Mouse (Mus musculus) myocyte (in vitro differentiated cells): ENCODE results near the gene Gm20696. TPM values are rescaled to one million over a fixed set of nuclear protein-coding genes. Genes with fewer than 3 reads are reported as not detected.

Experiments used
- H3K27me3 ChIP-seq: one replicate; pipeline ENCODE4 v1.6.1; 2011; ENCODE audit not compliant: control insufficient read depth, insufficient read depth, insufficient read length
- H3K36me3 ChIP-seq: one replicate; pipeline ENCODE4 v1.6.1; 2011; ENCODE audit not compliant: control insufficient read depth, insufficient read depth
- H3K4me2 ChIP-seq: one replicate; pipeline ENCODE4 v1.6.1; 2011; ENCODE audit warnings: low read depth, control low read depth
- H3K4me3 ChIP-seq: one replicate; pipeline ENCODE4 v1.5.1; 2011; ENCODE audit warnings: mild to moderate bottlenecking, control low read depth, moderate library complexity
- H3K79me2 ChIP-seq: one replicate; pipeline ENCODE4 v1.6.1; 2011; ENCODE audit not compliant: control insufficient read depth, insufficient read depth
- H3ac ChIP-seq: one replicate; pipeline ENCODE4 v1.6.1; 2011; ENCODE audit not compliant: control insufficient read depth, insufficient read length
- CEBPB ChIP-seq: IDR thresholded peaks from 2 replicates; pipeline ENCODE4 v1.6.1; 2011; ENCODE audit warnings: mild to moderate bottlenecking, moderate library complexity; ENCODE audit not compliant: poor library complexity, insufficient read depth, severe bottlenecking
- E2F4 ChIP-seq: IDR thresholded peaks from one replicate; pipeline ENCODE4 v1.6.1; 2011; ENCODE audit warnings: mild to moderate bottlenecking, control low read depth, moderate library complexity; ENCODE audit not compliant: insufficient read depth
- MAX ChIP-seq: IDR thresholded peaks from one replicate; pipeline ENCODE4 v1.6.1; 2011; ENCODE audit warnings: low read depth, mild to moderate bottlenecking, control low read depth
- MYOD1 ChIP-seq, 3 experiments: IDR thresholded peaks; one replicate each; pipeline ENCODE4 v1.6.1; 2011; ENCODE audit warnings: control low read depth in 2 of 3, low read depth in 2 of 3, mild to moderate bottlenecking in 2 of 3, moderate library complexity in 1 of 3; ENCODE audit not compliant: insufficient read length in 2 of 3, control insufficient read depth in 1 of 3
- MYOG ChIP-seq, 3 experiments: IDR thresholded peaks; one replicate each; pipeline ENCODE4 v1.6.1; 2011; ENCODE audit warnings: control low read depth in 2 of 3, low read depth in 2 of 3, mild to moderate bottlenecking in 2 of 3; ENCODE audit not compliant: insufficient read length in 2 of 3, control insufficient read depth in 1 of 3, insufficient read depth in 1 of 3
- POLR2A ChIP-seq: IDR thresholded peaks from one replicate; pipeline ENCODE4 v1.6.1; 2011; ENCODE audit warnings: low read depth, mild to moderate bottlenecking, control low read depth, moderate library complexity; ENCODE audit not compliant: insufficient read length
- POLR2AphosphoS2 ChIP-seq: IDR thresholded peaks from one replicate; pipeline ENCODE4 v1.6.1; 2011; ENCODE audit warnings: low read depth, control low read depth; ENCODE audit not compliant: insufficient read length
- REST ChIP-seq: IDR thresholded peaks from one replicate; pipeline ENCODE4 v1.6.1; 2011; ENCODE audit warnings: mild to moderate bottlenecking, control low read depth, moderate library complexity; ENCODE audit not compliant: insufficient read depth, insufficient read length
- SRF ChIP-seq: IDR thresholded peaks from one replicate; pipeline ENCODE4 v1.6.1; 2011; ENCODE audit warnings: low read depth; ENCODE audit not compliant: control insufficient read depth, insufficient read length
- TCF12 ChIP-seq: IDR thresholded peaks from one replicate; pipeline ENCODE4 v1.6.1; 2011; ENCODE audit warnings: mild to moderate bottlenecking, control low read depth; ENCODE audit not compliant: poor library complexity, insufficient read depth, severe bottlenecking
- TCF3 ChIP-seq: IDR thresholded peaks from one replicate; pipeline ENCODE4 v1.6.1; 2011; ENCODE audit warnings: low read depth, control low read depth; ENCODE audit not compliant: insufficient read length
- USF1 ChIP-seq: IDR thresholded peaks from one replicate; pipeline ENCODE4 v1.6.1; 2011; ENCODE audit warnings: low read depth, mild to moderate bottlenecking, control low read depth, moderate library complexity
- polyA plus RNA-seq: library from polyadenylated mRNA; unstranded; fragments of >200 nt; fragmentation: generic; extraction: Trizol; gene quantifications from one replicate; pipeline ENCODE4 v1.2.1, GENCODE M21; 2012; ENCODE audit warnings: missing spikeins

Gene Gm20696
- polyA plus RNA-seq, 1 experiment: 0.13 TPM

GRCm38 (mm10) chr6:99515667-99516199 lies 150.9 kb downstream of the Gm20696 start:
- H3ac ChIP-seq: no peak overlapping the region
- H3K36me3 ChIP-seq: no peaks in the 10 kb centered on the region
- no peak overlapping the region for H3K4me3 ChIP-seq
- TF ChIP-seq E2F4 (no peak), TCF3 (no peak), MYOG (IDR thresholded peaks at IDR 0.05; ENCODE audit: control insufficient read depth in 1 of 3, insufficient read depth in 1 of 3, insufficient read length in 2 of 3, low read depth in 2 of 3) (no peak), USF1 (no peak), REST (no peak), MYOD1 (IDR thresholded peaks at IDR 0.05; ENCODE audit: control insufficient read depth in 1 of 3, insufficient read length in 2 of 3, low read depth in 2 of 3) (no peak), TCF12 (no peak), SRF (no peak)
- H3K79me2 ChIP-seq: peaks cover 9% of the 10 kb centered on the region
- no peak overlapping the region for H3K4me2 ChIP-seq
- no peaks in the 10 kb centered on the region for H3K27me3 ChIP-seq

GRCm38 (mm10) chr6:99511862-99512261 lies 154.7 kb downstream of the Gm20696 start:
- Histone ChIP-seq H3ac (no peak overlapping the region), H3K4me3 (no peak overlapping the region), H3K36me3 (no peaks in the 10 kb centered on the region), H3K4me2 (no peak overlapping the region), H3K79me2 (peaks cover 4% of the 10 kb centered on the region), H3K27me3 (no peaks in the 10 kb centered on the region)
- TF ChIP-seq MYOG (IDR thresholded peaks at IDR 0.05; ENCODE audit: control insufficient read depth in 1 of 3, insufficient read depth in 1 of 3, insufficient read length in 2 of 3, low read depth in 2 of 3): no peak
- no peak for TF ChIP-seq CEBPB
- TF ChIP-seq MAX: no peak
- TF ChIP-seq E2F4: no peak
- no peak for TF ChIP-seq TCF12
- TF ChIP-seq REST: no peak
- TF ChIP-seq POLR2A: no peak
- TF ChIP-seq SRF: no peak
- TF ChIP-seq USF1: no peak
- TF ChIP-seq POLR2AphosphoS2: no peak
- TF ChIP-seq MYOD1 (IDR thresholded peaks at IDR 0.05; ENCODE audit: control insufficient read depth in 1 of 3, insufficient read length in 2 of 3, low read depth in 2 of 3): no peak
- no peak for TF ChIP-seq TCF3

GRCm38 (mm10) chr6:99509189-99509592 lies 157.4 kb downstream of the Gm20696 start:
- no peaks in the 10 kb centered on the region for H3K27me3 ChIP-seq
- peaks cover 5% of the 10 kb centered on the region for H3K36me3 ChIP-seq
- no peak overlapping the region for H3ac ChIP-seq
- H3K4me2 ChIP-seq: no peak overlapping the region
- H3K4me3 ChIP-seq: no peak overlapping the region
- H3K79me2 ChIP-seq: no peaks in the 10 kb centered on the region
- TF ChIP-seq POLR2A (no peak), MYOD1 (IDR thresholded peaks at IDR 0.05; ENCODE audit: control insufficient read depth in 1 of 3, insufficient read length in 2 of 3, low read depth in 2 of 3) (no peak), MAX (no peak), POLR2AphosphoS2 (no peak), CEBPB (no peak), SRF (no peak), MYOG (IDR thresholded peaks at IDR 0.05; ENCODE audit: control insufficient read depth in 1 of 3, insufficient read depth in 1 of 3, insufficient read length in 2 of 3, low read depth in 2 of 3) (no peak), REST (no peak), USF1 (no peak)

DNA sequence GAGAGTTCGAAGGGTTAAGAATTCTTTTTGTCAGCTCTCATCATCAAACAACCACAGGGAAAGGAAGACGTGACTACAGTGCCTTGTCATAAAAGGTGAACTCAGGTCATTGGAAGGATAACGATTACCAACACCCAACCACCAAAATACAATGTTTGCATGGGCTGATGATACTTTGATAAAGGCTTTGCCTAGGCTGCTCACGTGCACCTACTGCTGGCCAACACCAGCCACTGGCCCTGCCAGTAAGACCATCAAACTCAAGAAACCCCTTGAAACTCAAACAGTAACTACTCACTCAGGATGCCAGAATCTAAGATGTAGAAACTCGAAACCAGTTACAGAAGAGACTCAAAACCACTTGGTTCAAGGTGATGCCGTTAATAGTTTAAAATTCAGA lies 159.8 kb downstream of the Gm20696 start:
- Histone ChIP-seq H3ac (no peak overlapping the region), H3K36me3 (peaks cover 5% of the 10 kb centered on the region), H3K79me2 (no peaks in the 10 kb centered on the region), H3K27me3 (no peaks in the 10 kb centered on the region), H3K4me3 (no peak overlapping the region), H3K4me2 (no peak overlapping the region)
- TF ChIP-seq REST (no peak), USF1 (no peak), MAX (no peak), MYOG (IDR thresholded peaks at IDR 0.05; ENCODE audit: control insufficient read depth in 1 of 3, insufficient read depth in 1 of 3, insufficient read length in 2 of 3, low read depth in 2 of 3) (no peak), TCF3 (no peak), MYOD1 (IDR thresholded peaks at IDR 0.05; ENCODE audit: control insufficient read depth in 1 of 3, insufficient read length in 2 of 3, low read depth in 2 of 3) (no peak), POLR2A (no peak), E2F4 (no peak), POLR2AphosphoS2 (no peak), CEBPB (no peak), TCF12 (no peak), SRF (no peak)

DNA sequence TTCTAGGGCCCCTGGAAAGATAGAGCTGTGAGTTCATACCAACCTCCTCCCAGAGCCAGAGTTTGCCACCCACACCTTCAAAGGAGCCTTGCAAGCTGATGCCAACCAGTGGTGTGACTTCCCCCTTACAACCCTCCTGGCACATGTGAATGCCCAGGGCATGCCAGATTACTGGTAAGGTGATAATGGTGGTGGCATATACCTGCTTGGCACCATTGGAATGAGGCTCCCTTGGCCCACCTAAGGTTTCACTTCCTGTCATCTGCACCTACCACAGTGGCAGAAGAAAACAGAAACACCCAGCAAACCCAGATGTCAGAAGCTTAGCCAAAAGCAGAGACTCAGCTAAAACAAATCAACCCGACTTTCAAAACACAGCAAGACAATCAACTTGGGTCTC lies 162.9 kb downstream of the Gm20696 start:
- H3K27me3 ChIP-seq: no peaks in the 10 kb centered on the region
- H3K36me3 ChIP-seq: peaks cover 5% of the 10 kb centered on the region
- no peak overlapping the region for H3K4me2 ChIP-seq
- no peak for TF ChIP-seq MYOD1 (IDR thresholded peaks at IDR 0.05; ENCODE audit: control insufficient read depth in 1 of 3, insufficient read length in 2 of 3, low read depth in 2 of 3)
- no peak for TF ChIP-seq TCF12
- no peak for TF ChIP-seq CEBPB
- H3ac ChIP-seq: no peak overlapping the region
- H3K79me2 ChIP-seq: no peaks in the 10 kb centered on the region
- H3K4me3 ChIP-seq: no peak overlapping the region
